Mouse (Mus musculus): ENCODE data around the gene Lrrc51. TPM values are rescaled to one million over a fixed set of nuclear protein-coding genes. Genes with fewer than 3 reads are reported as not detected.

Lrrc51 gene
- polyA plus RNA-seq, 1 experiment = 3.4 TPM

DNA sequence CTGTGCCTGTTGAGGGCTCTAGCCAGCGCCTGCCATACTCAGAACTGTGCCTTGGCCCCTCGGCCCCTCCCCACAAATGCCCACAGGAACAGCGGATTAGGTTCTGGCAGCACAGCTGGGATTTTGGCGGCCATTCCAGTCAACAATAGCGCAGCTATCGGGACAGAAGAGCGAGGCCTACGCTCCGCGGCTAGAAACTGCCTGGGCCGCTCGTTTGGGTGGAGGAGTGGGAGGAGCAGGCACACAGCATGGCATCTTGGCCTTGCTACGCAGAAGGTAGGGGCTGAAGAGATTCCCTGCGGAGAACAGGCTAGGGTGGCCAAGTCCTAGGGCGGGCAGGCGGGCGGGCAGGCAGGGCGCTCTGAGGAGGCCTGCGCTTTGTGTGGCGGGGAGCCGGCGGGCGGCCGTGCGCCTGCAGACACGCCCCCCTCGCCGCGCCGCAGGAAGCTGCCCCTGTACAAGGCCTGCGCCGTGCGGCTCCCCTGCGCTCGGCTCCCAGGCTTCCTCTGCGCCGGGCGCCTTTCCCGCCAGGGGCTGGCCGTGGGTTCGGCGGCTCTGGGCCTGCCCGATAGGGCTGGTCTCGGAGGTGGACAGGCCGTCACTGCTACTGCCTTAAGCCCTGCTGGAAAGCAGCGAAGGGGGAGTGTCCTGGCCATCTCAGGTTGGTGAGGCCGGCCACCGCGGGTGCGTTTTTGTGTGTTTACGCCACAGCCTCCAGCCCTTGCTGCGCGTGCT, 36.2 kb upstream of the Lrrc51 start:
- Histone ChIP-seq H3K36me3 (ENCODE audit: control insufficient read depth, insufficient read depth, low read length) (no peaks in the 10 kb centered on the region), H3K4me1 (ENCODE audit: control insufficient read depth, insufficient read depth, insufficient read length, low read length) (peaks cover 28% of the 10 kb centered on the region; the same call in 1 of the 2 replicates), H3K4me3 (ENCODE audit: low read depth, low read length) (peak overlapping the region; percentile 83), H3K27ac (ENCODE audit: insufficient read depth, low read depth, low read length) (peak overlapping the region; percentile 96), H3K27me3 (ENCODE audit: control insufficient read depth, insufficient read depth, low read length) (no peaks in the 10 kb centered on the region)
- under 1% methylated on average over 51 of the region's 53 CpGs for WGBS
- TF ChIP-seq POLR2A (IDR thresholded peaks at IDR 0.05; ENCODE audit: low read depth, low read length) (peak; percentile 37; the same call in 1 of the 2 replicates), CTCF (IDR thresholded peaks at IDR 0.05; ENCODE audit: extremely low read depth, insufficient read length, insufficient replicate concordance, low read depth, low read length) (no peak)

DNA sequence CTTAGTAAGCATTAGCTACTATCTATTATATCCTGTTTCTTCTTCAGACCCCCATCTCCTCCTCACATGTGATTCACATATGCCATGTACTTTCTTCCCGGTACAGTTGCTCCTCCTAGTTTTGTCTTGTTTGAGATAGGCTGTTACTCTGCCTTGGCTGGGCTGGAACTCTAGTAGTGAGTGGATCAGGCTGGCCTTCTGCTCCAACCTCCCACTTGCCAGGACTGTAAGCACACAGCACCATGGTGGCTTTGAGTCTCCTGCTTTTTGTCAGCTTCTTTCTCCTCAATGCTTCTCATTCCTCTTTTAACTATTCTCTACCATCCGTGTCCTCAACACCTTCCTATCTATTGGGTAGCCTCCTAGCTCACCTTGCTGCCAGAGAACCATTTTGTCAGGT, 35.1 kb upstream of the Lrrc51 start:
- H3K4me3 ChIP-seq (ENCODE audit: low read depth, low read length) = no peak overlapping the region
- no peaks in the 10 kb centered on the region for H3K36me3 ChIP-seq (ENCODE audit: control insufficient read depth, insufficient read depth, low read length)
- 44% methylated on average over 2 of the region's 2 CpGs for WGBS
- no peaks in the 10 kb centered on the region for H3K27me3 ChIP-seq (ENCODE audit: control insufficient read depth, insufficient read depth, low read length)
- no peak overlapping the region for H3K27ac ChIP-seq (ENCODE audit: insufficient read depth, low read depth, low read length)
- TF ChIP-seq CTCF (IDR thresholded peaks at IDR 0.05; ENCODE audit: extremely low read depth, insufficient read length, insufficient replicate concordance, low read depth, low read length) (no peak), POLR2A (IDR thresholded peaks at IDR 0.05; ENCODE audit: low read depth, low read length) (no peak)
- peaks cover 22% of the 10 kb centered on the region for H3K4me1 ChIP-seq (ENCODE audit: control insufficient read depth, insufficient read depth, insufficient read length, low read length)

- TF ChIP-seq CTCF (IDR thresholded peaks at IDR 0.05; ENCODE audit: extremely low read depth, insufficient read length, insufficient replicate concordance, low read depth, low read length) (no peak), POLR2A (IDR thresholded peaks at IDR 0.05; ENCODE audit: low read depth, low read length) (no peak)
- Histone ChIP-seq H3K4me1 (ENCODE audit: control insufficient read depth, insufficient read depth, insufficient read length, low read length) (peaks cover 10% of the 10 kb centered on the region), H3K36me3 (ENCODE audit: control insufficient read depth, insufficient read depth, low read length) (no peaks in the 10 kb centered on the region), H3K27me3 (ENCODE audit: control insufficient read depth, insufficient read depth, low read length) (no peaks in the 10 kb centered on the region), H3K4me3 (ENCODE audit: low read depth, low read length) (no peak overlapping the region), H3K27ac (ENCODE audit: insufficient read depth, low read depth, low read length) (no peak overlapping the region)
- 76% methylated on average over 1 of the region's 1 CpGs for WGBS
Measured at GRCm38 (mm10) chr7:101967256-101967655, 33.6 kb upstream of the Lrrc51 start.

- TF ChIP-seq POLR2A (IDR thresholded peaks at IDR 0.05; ENCODE audit: low read depth, low read length) = no peak
- TF ChIP-seq CTCF (IDR thresholded peaks at IDR 0.05; ENCODE audit: extremely low read depth, insufficient read length, insufficient replicate concordance, low read depth, low read length) = no peak
- no peaks in the 10 kb centered on the region for H3K36me3 ChIP-seq (ENCODE audit: control insufficient read depth, insufficient read depth, low read length)
- H3K27ac ChIP-seq (ENCODE audit: insufficient read depth, low read depth, low read length) = no peak overlapping the region
- no peaks in the 10 kb centered on the region for H3K27me3 ChIP-seq (ENCODE audit: control insufficient read depth, insufficient read depth, low read length)
- H3K4me1 ChIP-seq (ENCODE audit: control insufficient read depth, insufficient read depth, insufficient read length, low read length) = peaks cover 10% of the 10 kb centered on the region
- 47% methylated on average over 2 of the region's 2 CpGs for WGBS
- no peak overlapping the region for H3K4me3 ChIP-seq (ENCODE audit: low read depth, low read length)
Measured at GRCm38 (mm10) chr7:101965606-101966005, 31.9 kb upstream of the Lrrc51 start.

- H3K27me3 ChIP-seq (ENCODE audit: control insufficient read depth, insufficient read depth, low read length) = no peaks in the 10 kb centered on the region
- 62% methylated on average over 4 of the region's 4 CpGs for WGBS
- TF ChIP-seq CTCF (IDR thresholded peaks at IDR 0.05; ENCODE audit: extremely low read depth, insufficient read length, insufficient replicate concordance, low read depth, low read length) (no peak), POLR2A (IDR thresholded peaks at IDR 0.05; ENCODE audit: low read depth, low read length) (no peak)
- H3K4me1 ChIP-seq (ENCODE audit: control insufficient read depth, insufficient read depth, insufficient read length, low read length) = peaks cover 8% of the 10 kb centered on the region
- H3K36me3 ChIP-seq (ENCODE audit: control insufficient read depth, insufficient read depth, low read length) = no peaks in the 10 kb centered on the region
- H3K4me3 ChIP-seq (ENCODE audit: low read depth, low read length) = no peak overlapping the region
- H3K27ac ChIP-seq (ENCODE audit: insufficient read depth, low read depth, low read length) = peak overlapping the region; percentile 85
Measured at GRCm38 (mm10) chr7:101964551-101964950, 30.9 kb upstream of the Lrrc51 start.

GRCm38 (mm10) chr7:101963621-101964020, 29.9 kb upstream of the Lrrc51 start:
- Histone ChIP-seq H3K27ac (ENCODE audit: insufficient read depth, low read depth, low read length) (no peak overlapping the region), H3K36me3 (ENCODE audit: control insufficient read depth, insufficient read depth, low read length) (no peaks in the 10 kb centered on the region), H3K4me3 (ENCODE audit: low read depth, low read length) (no peak overlapping the region), H3K4me1 (ENCODE audit: control insufficient read depth, insufficient read depth, insufficient read length, low read length) (peaks cover 5% of the 10 kb centered on the region), H3K27me3 (ENCODE audit: control insufficient read depth, insufficient read depth, low read length) (no peaks in the 10 kb centered on the region)
- WGBS = 92% methylated on average over 2 of the region's 2 CpGs
- TF ChIP-seq CTCF (IDR thresholded peaks at IDR 0.05; ENCODE audit: extremely low read depth, insufficient read length, insufficient replicate concordance, low read depth, low read length) = no peak
- TF ChIP-seq POLR2A (IDR thresholded peaks at IDR 0.05; ENCODE audit: low read depth, low read length) = no peak

DNA sequence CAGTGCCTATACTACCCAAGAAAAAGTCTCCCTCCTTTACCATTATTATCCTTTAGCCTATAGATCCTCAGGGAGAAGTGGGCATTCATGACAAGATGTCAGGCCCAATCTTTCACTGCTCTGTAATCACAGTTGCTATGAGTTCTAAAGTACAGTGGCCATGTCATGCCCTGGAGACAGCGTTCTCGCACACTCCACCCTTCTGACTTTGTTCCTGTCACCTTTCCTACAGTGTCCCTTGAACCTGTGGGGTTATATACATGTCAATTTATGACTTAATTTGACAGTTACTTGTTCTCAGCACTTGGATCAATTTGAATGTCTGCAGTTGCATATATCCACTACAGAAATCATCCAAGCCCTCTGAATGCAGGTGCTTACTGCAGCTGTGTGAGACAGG, 29.1 kb upstream of the Lrrc51 start:
- H3K4me1 ChIP-seq (ENCODE audit: control insufficient read depth, insufficient read depth, insufficient read length, low read length) = peaks cover 5% of the 10 kb centered on the region
- H3K27me3 ChIP-seq (ENCODE audit: control insufficient read depth, insufficient read depth, low read length) = no peaks in the 10 kb centered on the region
- no peaks in the 10 kb centered on the region for H3K36me3 ChIP-seq (ENCODE audit: control insufficient read depth, insufficient read depth, low read length)
- no peak overlapping the region for H3K27ac ChIP-seq (ENCODE audit: insufficient read depth, low read depth, low read length)
- H3K4me3 ChIP-seq (ENCODE audit: low read depth, low read length) = no peak overlapping the region
- WGBS = 59% methylated on average over 2 of the region's 2 CpGs
- no peak for TF ChIP-seq POLR2A (IDR thresholded peaks at IDR 0.05; ENCODE audit: low read depth, low read length)
- no peak for TF ChIP-seq CTCF (IDR thresholded peaks at IDR 0.05; ENCODE audit: extremely low read depth, insufficient read length, insufficient replicate concordance, low read depth, low read length)
